Mouse (Mus musculus): Measurements from ENCODE around the gene Gm2030.
"Not testable (repeated sequence)": the region's sequence is repeated elsewhere in the genome, so short reads cannot be mapped to it uniquely, and the experiment has no call there.

Gm2030 gene

DNA sequence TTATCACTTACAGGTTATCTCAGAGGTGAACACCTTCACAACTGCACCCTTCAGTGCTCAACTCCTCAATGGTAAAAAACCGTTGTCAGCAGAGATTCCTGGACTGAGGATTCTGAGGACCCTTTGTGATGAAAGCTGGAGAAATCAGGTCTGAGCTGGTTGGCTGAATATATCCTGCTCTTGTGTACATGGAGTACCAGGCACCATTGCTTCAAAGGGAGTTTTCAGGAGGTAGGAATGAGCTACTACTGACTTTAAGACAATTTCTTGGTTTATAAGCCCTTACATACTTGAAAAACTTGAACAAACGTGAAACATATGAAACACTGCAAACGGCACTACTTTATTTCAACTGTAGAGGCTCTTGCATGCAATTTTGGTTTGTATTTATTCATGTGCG, at the start of gene Gm2030:
TSS of gene Gm2030 (minus strand) at position 101 of the 400 bp plus-strand sequence.
- DNase-seq (ENCODE audit: low spot score), result not testable (repeated sequence)

All from c-Kit-positive CD71-positive TER-119-positive erythroid progenitor cells, embryonic 14.5 days (primary cell).